Mouse (Mus musculus): ENCODE measurements at regions not wholly inside any gene's neighbourhood (a gene's known extent, or its start where the extent isn't known, plus 50 kb on each side); places are given as distances from the start of the nearest gene placed in this dataset.

GRCm38 (mm10) chr7:70972023-70972400 is 379.3 kb downstream of the Gm10295 start:
- no peak for DNase-seq

- DNase-seq = no peak
Measured at GRCm38 (mm10) chr7:70971323-70972022, 379.8 kb downstream of the Gm10295 start.

GRCm38 (mm10) chr7:70952318-70952959 is 398.8 kb downstream of the Gm10295 start:
- peak in 1 of 2 experiments; percentile 48 for DNase-seq

- DNase-seq = no peak
Measured at GRCm38 (mm10) chr7:70948281-70948680, 403.0 kb downstream of the Gm10295 start.

GRCm38 (mm10) chr7:70946260-70946659 is 405.0 kb downstream of the Gm10295 start:
- DNase-seq = peak; percentile 66 to 84

GRCm38 (mm10) chr7:70930911-70931310 is 420.4 kb downstream of the Gm10295 start:
- DNase-seq = no peak

GRCm38 (mm10) chr7:70929935-70930334 is 421.4 kb downstream of the Gm10295 start:
- DNase-seq = no peak

GRCm38 (mm10) chr7:70928001-70928400 is 423.3 kb downstream of the Gm10295 start:
- DNase-seq = peak in 1 of 2 experiments; percentile 22

- no peak for DNase-seq
Measured at GRCm38 (mm10) chr7:70917016-70917415, 434.3 kb downstream of the Gm10295 start.

GRCm38 (mm10) chr7:70908921-70909320 is 442.4 kb downstream of the Gm10295 start:
- DNase-seq = no peak

- DNase-seq = no peak
Measured at GRCm38 (mm10) chr7:70891700-70892099, 459.6 kb downstream of the Gm10295 start.

GRCm38 (mm10) chr7:70880496-70880895 is 470.8 kb downstream of the Gm10295 start:
- peak; percentile 32 to 40 for DNase-seq

GRCm38 (mm10) chr7:70874393-70874792 is 476.9 kb downstream of the Gm10295 start:
- peak; percentile 83 to 92 for DNase-seq

- peak; percentile 9 to 49 for DNase-seq
Measured at GRCm38 (mm10) chr7:70870841-70871534, 480.3 kb downstream of the Gm10295 start.

GRCm38 (mm10) chr7:70869125-70869524 is 482.2 kb downstream of the Gm10295 start:
- no peak for DNase-seq

- DNase-seq = no peak
Measured at GRCm38 (mm10) chr7:70859957-70860356, 491.3 kb downstream of the Gm10295 start.

- no peak for DNase-seq
Measured at GRCm38 (mm10) chr7:70850726-70851125, 484.2 kb upstream of the Nr2f2 start.

- no peak for DNase-seq
Measured at GRCm38 (mm10) chr7:70848016-70848776, 481.7 kb upstream of the Nr2f2 start.

- no peak for DNase-seq
Measured at GRCm38 (mm10) chr7:70847450-70847993, 481.0 kb upstream of the Nr2f2 start.

GRCm38 (mm10) chr7:70846076-70846475 is 479.5 kb upstream of the Nr2f2 start:
- no peak for DNase-seq

GRCm38 (mm10) chr7:70840142-70840541 is 473.6 kb upstream of the Nr2f2 start:
- no peak for DNase-seq

GRCm38 (mm10) chr7:70839190-70839589 is 472.7 kb upstream of the Nr2f2 start:
- DNase-seq = no peak

All from cerebellum, postnatal 14 days (tissue).